Mouse (Mus musculus) kidney, postnatal 0 days (tissue): ENCODE results near the gene Fbxw21. TPM values are rescaled to one million over a fixed set of nuclear protein-coding genes. Genes with fewer than 3 reads are reported as not detected.

Experiments used
- ATAC-seq: fragments of 200-750 bp; cut with Nextera tagmentation; replicated peaks from 2 replicates; pipeline ENCODE4 v1.8.0; 2017; ENCODE audit warnings: low read depth, moderate number of reproducible peaks, moderate TSS enrichment, moderate library complexity; ENCODE audit not compliant: low FRiP score
- DNase-seq: peaks from one replicate; pipeline ENCODE4 v3.0.0-alpha.2; 2016; ENCODE audit warnings: low spot score
- H3K27ac ChIP-seq: fragments of 300-500 bp; sonication (generic); 2 replicates; pipeline ENCODE4 v1.5.1; 2014; ENCODE audit warnings: mild to moderate bottlenecking
- H3K27me3 ChIP-seq: fragments of 300-500 bp; sonication (generic); 2 replicates; pipeline ENCODE4 v1.6.1; 2014; ENCODE audit warnings: low read length, mixed read lengths; ENCODE audit not compliant: insufficient read depth
- H3K36me3 ChIP-seq: fragments of 300-500 bp; sonication (generic); 2 replicates; pipeline ENCODE4 v1.6.1; 2014; ENCODE audit warnings: low read length, mixed read lengths; ENCODE audit not compliant: insufficient read depth
- H3K4me1 ChIP-seq: fragments of 300-500 bp; sonication (generic); replicated peaks from 2 replicates; pipeline ENCODE4 v1.6.1; 2014; ENCODE audit warnings: antibody characterized with exemption, low read length, mixed read lengths; ENCODE audit not compliant: insufficient read depth
- H3K4me2 ChIP-seq: fragments of 300-500 bp; sonication (generic); 2 replicates; pipeline ENCODE4 v1.6.1; 2014; ENCODE audit warnings: mild to moderate bottlenecking, low read length, moderate library complexity, mixed read lengths
- H3K4me3 ChIP-seq: fragments of 300-500 bp; sonication (generic); replicated peaks from 2 replicates; pipeline ENCODE4 v1.5.1; 2014; ENCODE audit warnings: low read depth, low read length
- H3K9ac ChIP-seq: fragments of 300-500 bp; sonication (generic); 2 replicates; pipeline ENCODE4 v1.6.1; 2014; ENCODE audit warnings: low read depth, low read length
- H3K9me3 ChIP-seq: fragments of 300-500 bp; sonication (generic); replicated peaks from 2 replicates; pipeline ENCODE4 v1.6.1; 2016; ENCODE audit warnings: low read length, inconsistent platforms, mixed read lengths
- CTCF ChIP-seq: IDR thresholded peaks from 2 replicates; pipeline ENCODE4 v1.5.1; 2016; ENCODE audit warnings: antibody characterized with exemption, low read depth, mild to moderate bottlenecking, moderate library complexity
- WGBS: fragments of 180-500 bp; shearing (Covaris S2); extraction: QIAGEN DNeasy Blood & Tissue Kit; methylation state at CpG from one replicate; pipeline ENCODE4 v1.1.7; 2014; 5-methylcytosine and 5-hydroxymethylcytosine counted together
- polyA plus RNA-seq: library from polyadenylated mRNA; unstranded; fragments of >200 nt; fragmentation: Nextera tagmentation; extraction: Ambion mirVana; gene quantifications from 2 replicates; pipeline ENCODE4 v1.2.1, GENCODE M21; 2015

Gene Fbxw21
- polyA plus RNA-seq, 1 experiment from 2014 or later: not detected

- TF ChIP-seq CTCF: no peak
- ATAC-seq (no peak), DNase-seq (no peak)
- H3K4me3 ChIP-seq: no peak overlapping the region
- 85% methylated on average over 20 of the region's 20 CpGs for WGBS
- peaks cover 30% of the 10 kb centered on the region for H3K4me1 ChIP-seq
- peaks cover 19% of the 10 kb centered on the region; the same call in 1 of the 2 replicates for H3K36me3 ChIP-seq
- H3K27me3 ChIP-seq: no peaks in the 10 kb centered on the region
- peak overlapping the region; percentile 31; the same call in 1 of the 2 replicates for H3K27ac ChIP-seq
- H3K9me3 ChIP-seq: no peaks in the 10 kb centered on the region
- H3K4me2 ChIP-seq: no peak overlapping the region
- H3K9ac ChIP-seq: no peak overlapping the region
Measured at GRCm38 (mm10) chr9:109100307-109100928, 61.4 kb downstream of the Fbxw21 start.

GRCm38 (mm10) chr9:109098969-109099368 is 62.9 kb downstream of the Fbxw21 start:
- Histone ChIP-seq H3K27ac (peak overlapping the region; percentile 98), H3K9ac (peak overlapping the region; percentile 40; the same call in 1 of the 2 replicates), H3K36me3 (peaks cover 12% of the 10 kb centered on the region; the same call in 1 of the 2 replicates), H3K27me3 (no peaks in the 10 kb centered on the region), H3K4me2 (peak overlapping the region; percentile 25; the same call in 1 of the 2 replicates), H3K9me3 (no peaks in the 10 kb centered on the region), H3K4me1 (peaks cover 32% of the 10 kb centered on the region), H3K4me3 (no peak overlapping the region)
- DNase-seq (peak; percentile 64), ATAC-seq (no peak)
- no peak for TF ChIP-seq CTCF
- 24% methylated on average over 4 of the region's 6 CpGs for WGBS

GRCm38 (mm10) chr9:109098366-109098765 is 63.5 kb downstream of the Fbxw21 start:
- Histone ChIP-seq H3K27ac (peak overlapping the region; percentile 98), H3K4me1 (peaks cover 36% of the 10 kb centered on the region), H3K4me3 (no peak overlapping the region), H3K4me2 (peak overlapping the region; percentile 91), H3K9me3 (no peaks in the 10 kb centered on the region), H3K36me3 (peaks cover 6% of the 10 kb centered on the region; the same call in 1 of the 2 replicates), H3K27me3 (no peaks in the 10 kb centered on the region), H3K9ac (no peak overlapping the region)
- DNase-seq: no peak
- TF ChIP-seq CTCF: no peak
- ATAC-seq: no peak
- WGBS: 79% methylated on average over 8 of the region's 8 CpGs

GRCm38 (mm10) chr9:109097831-109098230 is 64.0 kb downstream of the Fbxw21 start:
- H3K4me2 ChIP-seq: peak overlapping the region; percentile 91
- no peak for ATAC-seq
- no peaks in the 10 kb centered on the region for H3K9me3 ChIP-seq
- 52% methylated on average over 5 of the region's 5 CpGs for WGBS
- H3K36me3 ChIP-seq: 0 out of 2 replicates have a peak, but pooled peaks cover 4% of the 10 kb centered on the region
- H3K4me1 ChIP-seq: peaks cover 39% of the 10 kb centered on the region
- no peaks in the 10 kb centered on the region for H3K27me3 ChIP-seq
- DNase-seq: no peak
- 0 out of 2 replicates have a peak overlapping the region, but pooled peaks have one; percentile 31 for H3K9ac ChIP-seq
- peak overlapping the region; percentile 13; the same call in 1 of the 2 replicates for H3K4me3 ChIP-seq
- no peak for TF ChIP-seq CTCF
- H3K27ac ChIP-seq: peak overlapping the region; percentile 98

- WGBS: 22% methylated on average over 6 of the region's 6 CpGs
- Histone ChIP-seq H3K27ac (peak overlapping the region; percentile 98), H3K4me1 (peaks cover 39% of the 10 kb centered on the region), H3K27me3 (no peaks in the 10 kb centered on the region), H3K4me3 (peak overlapping the region; percentile 13; the same call in 1 of the 2 replicates), H3K4me2 (peak overlapping the region; percentile 91), H3K36me3 (0 out of 2 replicates have a peak, but pooled peaks cover 4% of the 10 kb centered on the region), H3K9ac (0 out of 2 replicates have a peak overlapping the region, but pooled peaks have one; percentile 91), H3K9me3 (no peaks in the 10 kb centered on the region)
- DNase-seq: no peak
- no peak for ATAC-seq
- TF ChIP-seq CTCF: no peak; the same call in 1 of the 2 replicates
Measured at GRCm38 (mm10) chr9:109097291-109097690, 64.5 kb downstream of the Fbxw21 start.

- WGBS: 21% methylated on average over 6 of the region's 6 CpGs
- Histone ChIP-seq H3K9me3 (no peaks in the 10 kb centered on the region), H3K27me3 (no peaks in the 10 kb centered on the region), H3K4me1 (peaks cover 39% of the 10 kb centered on the region), H3K36me3 (0 out of 2 replicates have a peak, but pooled peaks cover 4% of the 10 kb centered on the region), H3K4me2 (peak overlapping the region; percentile 91), H3K9ac (peak overlapping the region; percentile 91), H3K27ac (peak overlapping the region; percentile 98), H3K4me3 (peak overlapping the region; percentile 74)
- DNase-seq (peak; percentile 80), ATAC-seq (no peak)
- no peak for TF ChIP-seq CTCF
Measured at GRCm38 (mm10) chr9:109096856-109097255, 65.0 kb downstream of the Fbxw21 start.
